Mouse (Mus musculus) midbrain, embryonic 10.5 days (tissue): ENCODE results near the gene Otogl. TPM values are rescaled to one million over a fixed set of nuclear protein-coding genes. Genes with fewer than 3 reads are reported as not detected.

Experiments used
- polyA plus RNA-seq: library from polyadenylated mRNA; unstranded; fragments of >200 nt; fragmentation: Nextera tagmentation; extraction: Ambion mirVana; gene quantifications from 2 replicates; pipeline ENCODE4 v1.2.1, GENCODE M21; 2016

The Otogl gene
- polyA plus RNA-seq, 1 experiment from 2014 or later = not detected

Other genes with a start within 250 kb of the Otogl start
- 0.06 TPM in 1 of 2 replicates, not detected in the other for gene Ptprq, start 192.1 kb downstream of the Otogl start, polyA plus RNA-seq